Mouse (Mus musculus) stomach, embryonic 16.5 days (tissue): ENCODE measurements around the gene Gabrp. TPM values are rescaled to one million over a fixed set of nuclear protein-coding genes. Genes with fewer than 3 reads are reported as not detected.

Source experiments
- ATAC-seq: fragments of 200-750 bp; cut with Nextera tagmentation; 2 replicates; pipeline ENCODE4 v1.8.0; 2017; ENCODE audit warnings: moderate number of reproducible peaks, moderate TSS enrichment; ENCODE audit not compliant: insufficient read depth, low FRiP score
- H3K27ac ChIP-seq: fragments of 300-500 bp; sonication (generic); 2 replicates; pipeline ENCODE4 v1.5.1; 2014; ENCODE audit warnings: low read length
- H3K27me3 ChIP-seq: fragments of 300-500 bp; sonication (generic); 2 replicates; pipeline ENCODE4 v1.6.1; 2014; ENCODE audit warnings: low read length, control low read depth, mixed read lengths; ENCODE audit not compliant: control insufficient read depth, insufficient read depth
- H3K36me3 ChIP-seq: fragments of 300-500 bp; sonication (generic); 2 replicates; pipeline ENCODE4 v1.6.1; 2014; ENCODE audit warnings: low read length; ENCODE audit not compliant: control insufficient read depth, insufficient read depth
- H3K4me1 ChIP-seq: fragments of 300-500 bp; sonication (generic); 2 replicates; pipeline ENCODE4 v1.6.1; 2014; ENCODE audit warnings: low read length, control low read depth, mixed read lengths; ENCODE audit not compliant: control insufficient read depth, insufficient read depth
- H3K4me2 ChIP-seq: fragments of 300-500 bp; sonication (generic); 2 replicates; pipeline ENCODE4 v1.6.1; 2014; ENCODE audit warnings: low read depth, low read length, mixed read lengths
- H3K4me3 ChIP-seq: fragments of 300-500 bp; sonication (generic); replicated peaks from 2 replicates; pipeline ENCODE4 v1.5.1; 2014; ENCODE audit warnings: mild to moderate bottlenecking, low read length
- H3K9ac ChIP-seq: fragments of 300-500 bp; sonication (generic); 2 replicates; pipeline ENCODE4 v1.6.1; 2014; ENCODE audit warnings: low read length
- H3K9me3 ChIP-seq: fragments of 300-500 bp; sonication (generic); replicated peaks from 2 replicates; pipeline ENCODE4 v1.6.1; 2016; ENCODE audit warnings: low read length, control low read depth; ENCODE audit not compliant: control insufficient read depth
- WGBS: fragments of 180-500 bp; shearing (Covaris S2); extraction: QIAGEN DNeasy Blood & Tissue Kit; methylation state at CpG from one replicate; pipeline ENCODE4 v1.1.7; 2014; 5-methylcytosine and 5-hydroxymethylcytosine counted together
- polyA plus RNA-seq: library from polyadenylated mRNA; unstranded; fragments of >200 nt; fragmentation: Nextera tagmentation; extraction: Ambion mirVana; gene quantifications from 2 replicates; pipeline ENCODE4 v1.2.1, GENCODE M21; 2015

The Gabrp gene
- polyA plus RNA-seq, 1 experiment from 2014 or later: 0.45 TPM

GRCm38 (mm10) chr11:33544121-33544520, 34.6 kb downstream of the Gabrp start:
- no peak overlapping the region for H3K27ac ChIP-seq
- no peak for ATAC-seq
- no peaks in the 10 kb centered on the region for H3K9me3 ChIP-seq
- H3K4me2 ChIP-seq: peak overlapping the region; percentile 24; the same call in 1 of the 2 replicates
- no peak overlapping the region for H3K9ac ChIP-seq
- WGBS: 44% methylated on average over 11 of the region's 11 CpGs
- H3K36me3 ChIP-seq: no peaks in the 10 kb centered on the region
- no peak overlapping the region for H3K4me3 ChIP-seq
- no peaks in the 10 kb centered on the region for H3K27me3 ChIP-seq
- no peaks in the 10 kb centered on the region for H3K4me1 ChIP-seq

- no peaks in the 10 kb centered on the region for H3K27me3 ChIP-seq
- no peak for ATAC-seq
- no peaks in the 10 kb centered on the region for H3K36me3 ChIP-seq
- H3K9ac ChIP-seq: no peak overlapping the region
- no peaks in the 10 kb centered on the region for H3K9me3 ChIP-seq
- no peak overlapping the region for H3K4me2 ChIP-seq
- WGBS: 83% methylated on average over 5 of the region's 5 CpGs
- no peaks in the 10 kb centered on the region for H3K4me1 ChIP-seq
- no peak overlapping the region for H3K27ac ChIP-seq
- no peak overlapping the region for H3K4me3 ChIP-seq
Measured at GRCm38 (mm10) chr11:33537390-33538125, 41.2 kb downstream of the Gabrp start.

GRCm38 (mm10) chr11:33536636-33537035, 42.1 kb downstream of the Gabrp start:
- ATAC-seq: no peak
- H3K36me3 ChIP-seq: no peaks in the 10 kb centered on the region
- H3K4me2 ChIP-seq: no peak overlapping the region
- no peak overlapping the region for H3K4me3 ChIP-seq
- WGBS: 95% methylated on average over 3 of the region's 3 CpGs
- H3K27ac ChIP-seq: no peak overlapping the region
- H3K27me3 ChIP-seq: no peaks in the 10 kb centered on the region
- H3K9ac ChIP-seq: no peak overlapping the region
- H3K9me3 ChIP-seq: no peaks in the 10 kb centered on the region
- H3K4me1 ChIP-seq: no peaks in the 10 kb centered on the region

GRCm38 (mm10) chr11:33534541-33534940, 44.2 kb downstream of the Gabrp start:
- Histone ChIP-seq H3K36me3 (no peaks in the 10 kb centered on the region), H3K9me3 (no peaks in the 10 kb centered on the region), H3K4me1 (no peaks in the 10 kb centered on the region), H3K9ac (no peak overlapping the region), H3K27me3 (no peaks in the 10 kb centered on the region), H3K4me2 (no peak overlapping the region), H3K4me3 (no peak overlapping the region), H3K27ac (no peak overlapping the region)
- no peak for ATAC-seq
- WGBS: 84% methylated on average over 4 of the region's 4 CpGs

GRCm38 (mm10) chr11:33533577-33533976, 45.2 kb downstream of the Gabrp start:
- Histone ChIP-seq H3K4me2 (no peak overlapping the region), H3K27me3 (no peaks in the 10 kb centered on the region), H3K27ac (no peak overlapping the region), H3K4me3 (no peak overlapping the region), H3K36me3 (no peaks in the 10 kb centered on the region), H3K4me1 (no peaks in the 10 kb centered on the region), H3K9ac (no peak overlapping the region), H3K9me3 (no peaks in the 10 kb centered on the region)
- ATAC-seq: no peak
- WGBS: 60% methylated on average over 3 of the region's 3 CpGs

- no peaks in the 10 kb centered on the region for H3K36me3 ChIP-seq
- H3K4me1 ChIP-seq: no peaks in the 10 kb centered on the region
- H3K9ac ChIP-seq: no peak overlapping the region
- no peaks in the 10 kb centered on the region for H3K27me3 ChIP-seq
- H3K4me3 ChIP-seq: no peak overlapping the region
- WGBS: 17% methylated on average over 2 of the region's 2 CpGs
- H3K4me2 ChIP-seq: no peak overlapping the region; the same call in 1 of the 2 replicates
- H3K9me3 ChIP-seq: no peaks in the 10 kb centered on the region
- ATAC-seq: no peak
- H3K27ac ChIP-seq: no peak overlapping the region
Measured at GRCm38 (mm10) chr11:33529576-33529975, 49.2 kb downstream of the Gabrp start.

GRCm38 (mm10) chr11:33513376-33513991, 65.3 kb downstream of the Gabrp start, which contains the start of gene Ranbp17:
Gene Ranbp17 (minus strand): TSS chr11:33513746.
- 1% methylated on average over 66 of the region's 72 CpGs for WGBS
- ATAC-seq: peak; percentile 88
- no peaks in the 10 kb centered on the region for H3K27me3 ChIP-seq

GRCm38 (mm10) chr11:33512854-33513375, 65.8 kb downstream of the Gabrp start:
- WGBS: under 1% methylated on average over 43 of the region's 43 CpGs
- H3K4me1 ChIP-seq: 0 out of 2 replicates have a peak, but pooled peaks cover 4% of the 10 kb centered on the region
- H3K36me3 ChIP-seq: no peaks in the 10 kb centered on the region
- H3K4me3 ChIP-seq: peak overlapping the region; percentile 92
- H3K9me3 ChIP-seq: no peaks in the 10 kb centered on the region
- peak overlapping the region; percentile 60 for H3K27ac ChIP-seq
- peak overlapping the region; percentile 89 for H3K4me2 ChIP-seq
- no peaks in the 10 kb centered on the region for H3K27me3 ChIP-seq
- peak overlapping the region; percentile 88 for H3K9ac ChIP-seq
- peak; percentile 85 for ATAC-seq

More at GRCm38 (mm10) chr11:33513376-33513991, 65.3 kb downstream of the Gabrp start, which contains the start of gene Ranbp17:
- peak within 1 kb of the TSS; percentile 88 for H3K9ac ChIP-seq
- peak within 1 kb of the TSS; percentile 89 for H3K4me2 ChIP-seq
- 0 out of 2 replicates have a peak, but pooled peaks cover 4% of the 10 kb centered on the region for H3K4me1 ChIP-seq
- H3K36me3 ChIP-seq: no peaks in the 10 kb centered on the region
- peak within 1 kb of the TSS; percentile 92 for H3K4me3 ChIP-seq
- peak within 1 kb of the TSS; percentile 60 for H3K27ac ChIP-seq
- H3K9me3 ChIP-seq: no peaks in the 10 kb centered on the region

- Histone ChIP-seq H3K27me3 (no peaks in the 10 kb centered on the region), H3K4me2 (no peak overlapping the region), H3K27ac (no peak overlapping the region), H3K36me3 (no peaks in the 10 kb centered on the region), H3K9ac (no peak overlapping the region), H3K9me3 (no peaks in the 10 kb centered on the region), H3K4me3 (no peak overlapping the region), H3K4me1 (0 out of 2 replicates have a peak, but pooled peaks cover 4% of the 10 kb centered on the region)
- ATAC-seq: no peak
Measured at GRCm38 (mm10) chr11:33509401-33509800, 69.4 kb downstream of the Gabrp start.
